Mouse (Mus musculus): ENCODE results near the gene Metap1d. TPM values are rescaled to one million over a fixed set of nuclear protein-coding genes. Genes with fewer than 3 reads are reported as not detected.
A peak's percentile ranks its signal among the peaks of the same experiment; 100 is the strongest.

Metap1d gene
- polyA plus RNA-seq, 1 experiment from 2014 or later: 46.5 TPM

GRCm38 (mm10) chr2:71543531-71543930, 90.5 kb downstream of the Metap1d start:
- no peak overlapping the region for H3K4me3 ChIP-seq (ENCODE audit: low read length)
- no peak overlapping the region for H3K4me2 ChIP-seq (ENCODE audit: low read depth, low read length)
- H3K27me3 ChIP-seq (ENCODE audit: control insufficient read depth, insufficient read depth, low read length): peaks cover 78% of the 10 kb centered on the region
- H3K4me1 ChIP-seq (ENCODE audit: control insufficient read depth, insufficient read depth, low read length): peaks cover 25% of the 10 kb centered on the region
- no peak overlapping the region for H3K9ac ChIP-seq (ENCODE audit: low read length)
- no peaks in the 10 kb centered on the region for H3K9me3 ChIP-seq (replicated peaks; ENCODE audit: control insufficient read depth, low read length)
- H3K36me3 ChIP-seq (ENCODE audit: control insufficient read depth, insufficient read depth): no peaks in the 10 kb centered on the region
- no peak overlapping the region for H3K27ac ChIP-seq (ENCODE audit: low read length)
- WGBS: 5% methylated on average over 9 of the region's 9 CpGs
- no peak for ATAC-seq (replicated peaks; ENCODE audit: extremely low read depth, insufficient read depth, low FRiP score)

- WGBS: 4% methylated on average over 20 of the region's 20 CpGs
Observed at GRCm38 (mm10) chr2:71543948-71544347, 90.9 kb downstream of the Metap1d start.

GRCm38 (mm10) chr2:71544391-71545285, 91.6 kb downstream of the Metap1d start:
- Histone ChIP-seq H3K4me2 (ENCODE audit: low read depth, low read length) (no peak overlapping the region), H3K9me3 (replicated peaks; ENCODE audit: control insufficient read depth, low read length) (no peaks in the 10 kb centered on the region), H3K27me3 (ENCODE audit: control insufficient read depth, insufficient read depth, low read length) (peaks cover 78% of the 10 kb centered on the region), H3K4me1 (ENCODE audit: control insufficient read depth, insufficient read depth, low read length) (peaks cover 25% of the 10 kb centered on the region), H3K4me3 (ENCODE audit: low read length) (no peak overlapping the region), H3K9ac (ENCODE audit: low read length) (no peak overlapping the region), H3K36me3 (ENCODE audit: control insufficient read depth, insufficient read depth) (no peaks in the 10 kb centered on the region), H3K27ac (ENCODE audit: low read length) (no peak overlapping the region)
- 3% methylated on average over 61 of the region's 61 CpGs for WGBS
- ATAC-seq (replicated peaks; ENCODE audit: extremely low read depth, insufficient read depth, low FRiP score): no peak

More at GRCm38 (mm10) chr2:71543948-71544347, 90.9 kb downstream of the Metap1d start:
- Histone ChIP-seq H3K9ac (ENCODE audit: low read length) (no peak overlapping the region), H3K27me3 (ENCODE audit: control insufficient read depth, insufficient read depth, low read length) (peaks cover 78% of the 10 kb centered on the region), H3K4me1 (ENCODE audit: control insufficient read depth, insufficient read depth, low read length) (peaks cover 25% of the 10 kb centered on the region), H3K27ac (ENCODE audit: low read length) (no peak overlapping the region), H3K4me3 (ENCODE audit: low read length) (no peak overlapping the region), H3K36me3 (ENCODE audit: control insufficient read depth, insufficient read depth) (no peaks in the 10 kb centered on the region), H3K9me3 (replicated peaks; ENCODE audit: control insufficient read depth, low read length) (no peaks in the 10 kb centered on the region), H3K4me2 (ENCODE audit: low read depth, low read length) (no peak overlapping the region)
- ATAC-seq (replicated peaks; ENCODE audit: extremely low read depth, insufficient read depth, low FRiP score): no peak

GRCm38 (mm10) chr2:71545401-71545881, 92.4 kb downstream of the Metap1d start:
- WGBS: 2% methylated on average over 32 of the region's 32 CpGs
- Histone ChIP-seq H3K4me3 (ENCODE audit: low read length) (peak overlapping the region; percentile 59), H3K4me1 (ENCODE audit: control insufficient read depth, insufficient read depth, low read length) (peaks cover 25% of the 10 kb centered on the region), H3K27me3 (ENCODE audit: control insufficient read depth, insufficient read depth, low read length) (peaks cover 81% of the 10 kb centered on the region), H3K9me3 (replicated peaks; ENCODE audit: control insufficient read depth, low read length) (no peaks in the 10 kb centered on the region), H3K4me2 (ENCODE audit: low read depth, low read length) (peak overlapping the region; percentile 88), H3K36me3 (ENCODE audit: control insufficient read depth, insufficient read depth) (no peaks in the 10 kb centered on the region), H3K9ac (ENCODE audit: low read length) (no peak overlapping the region), H3K27ac (ENCODE audit: low read length) (no peak overlapping the region)
- no peak for ATAC-seq (replicated peaks; ENCODE audit: extremely low read depth, insufficient read depth, low FRiP score)

GRCm38 (mm10) chr2:71545882-71546639, 93.0 kb downstream of the Metap1d start:
- Histone ChIP-seq H3K27me3 (ENCODE audit: control insufficient read depth, insufficient read depth, low read length) (peaks cover 81% of the 10 kb centered on the region), H3K4me1 (ENCODE audit: control insufficient read depth, insufficient read depth, low read length) (peaks cover 20% of the 10 kb centered on the region), H3K9ac (ENCODE audit: low read length) (no peak overlapping the region), H3K36me3 (ENCODE audit: control insufficient read depth, insufficient read depth) (no peaks in the 10 kb centered on the region), H3K4me2 (ENCODE audit: low read depth, low read length) (peak overlapping the region; percentile 88), H3K27ac (ENCODE audit: low read length) (no peak overlapping the region), H3K4me3 (ENCODE audit: low read length) (peak overlapping the region; percentile 59), H3K9me3 (replicated peaks; ENCODE audit: control insufficient read depth, low read length) (no peaks in the 10 kb centered on the region)
- ATAC-seq (replicated peaks; ENCODE audit: extremely low read depth, insufficient read depth, low FRiP score): 0 out of 2 replicates have a peak, but pooled peaks have one; percentile 34
- WGBS: under 1% methylated on average over 58 of the region's 59 CpGs

- H3K9ac ChIP-seq (ENCODE audit: low read length): no peak within 1 kb of the TSS
- ATAC-seq (replicated peaks; ENCODE audit: extremely low read depth, insufficient read depth, low FRiP score): 0 out of 2 replicates have a peak, but pooled peaks have one; percentile 23
- H3K4me3 ChIP-seq (ENCODE audit: low read length): peak within 1 kb of the TSS; percentile 59
- WGBS: under 1% methylated on average over 37 of the region's 37 CpGs
- H3K4me1 ChIP-seq (ENCODE audit: control insufficient read depth, insufficient read depth, low read length): peaks cover 17% of the 10 kb centered on the region
- no peaks in the 10 kb centered on the region for H3K9me3 ChIP-seq (replicated peaks; ENCODE audit: control insufficient read depth, low read length)
- peaks cover 82% of the 10 kb centered on the region for H3K27me3 ChIP-seq (ENCODE audit: control insufficient read depth, insufficient read depth, low read length)
- no peaks in the 10 kb centered on the region for H3K36me3 ChIP-seq (ENCODE audit: control insufficient read depth, insufficient read depth)
- peak within 1 kb of the TSS; percentile 88 for H3K4me2 ChIP-seq (ENCODE audit: low read depth, low read length)
- no peak within 1 kb of the TSS for H3K27ac ChIP-seq (ENCODE audit: low read length)
Observed at GRCm38 (mm10) chr2:71546640-71547071, 93.6 kb downstream of the Metap1d start, which contains the start of gene Dlx2. Gene Dlx2, minus strand, starts transcription at chr2:71546754.

- Histone ChIP-seq H3K27ac (ENCODE audit: low read length) (no peak overlapping the region), H3K27me3 (ENCODE audit: control insufficient read depth, insufficient read depth, low read length) (peaks cover 79% of the 10 kb centered on the region), H3K36me3 (ENCODE audit: control insufficient read depth, insufficient read depth) (no peaks in the 10 kb centered on the region), H3K9me3 (replicated peaks; ENCODE audit: control insufficient read depth, low read length) (no peaks in the 10 kb centered on the region), H3K4me3 (ENCODE audit: low read length) (no peak overlapping the region), H3K4me1 (ENCODE audit: control insufficient read depth, insufficient read depth, low read length) (peaks cover 17% of the 10 kb centered on the region), H3K4me2 (ENCODE audit: low read depth, low read length) (no peak overlapping the region), H3K9ac (ENCODE audit: low read length) (no peak overlapping the region)
- ATAC-seq (replicated peaks; ENCODE audit: extremely low read depth, insufficient read depth, low FRiP score): no peak
- WGBS: 5% methylated on average over 8 of the region's 8 CpGs
Observed at GRCm38 (mm10) chr2:71547829-71548228, 94.8 kb downstream of the Metap1d start.

GRCm38 (mm10) chr2:71550330-71550729, 97.3 kb downstream of the Metap1d start:
- no peaks in the 10 kb centered on the region for H3K36me3 ChIP-seq (ENCODE audit: control insufficient read depth, insufficient read depth)
- whole genome bisulfite sequencing: 23% methylated on average over 3 of the region's 3 CpGs
- ATAC-seq (replicated peaks; ENCODE audit: extremely low read depth, insufficient read depth, low FRiP score): no peak

More at GRCm38 (mm10) chr2:71550330-71550729, 97.3 kb downstream of the Metap1d start:
- Histone ChIP-seq H3K9me3 (replicated peaks; ENCODE audit: control insufficient read depth, low read length) (no peaks in the 10 kb centered on the region), H3K27ac (ENCODE audit: low read length) (no peak overlapping the region), H3K4me1 (ENCODE audit: control insufficient read depth, insufficient read depth, low read length) (peaks cover 13% of the 10 kb centered on the region), H3K4me2 (ENCODE audit: low read depth, low read length) (no peak overlapping the region), H3K27me3 (ENCODE audit: control insufficient read depth, insufficient read depth, low read length) (peaks cover 74% of the 10 kb centered on the region), H3K9ac (ENCODE audit: low read length) (no peak overlapping the region), H3K4me3 (ENCODE audit: low read length) (no peak overlapping the region)
